Mouse (Mus musculus) lung, embryonic 15.5 days (tissue): ENCODE results near the gene Sdr9c7. TPM values are rescaled to one million over a fixed set of nuclear protein-coding genes. Genes with fewer than 3 reads are reported as not detected.
A peak's percentile ranks its signal among the peaks of the same experiment; 100 is the strongest.
"Not testable (repeated sequence)": the region's sequence is repeated elsewhere in the genome, so short reads cannot be mapped to it uniquely, and the experiment has no call there.

Experiments
- ATAC-seq: fragments of 200-750 bp; cut with Nextera tagmentation; 2 replicates; pipeline ENCODE4 v1.8.0; 2017; ENCODE audit warnings: moderate number of reproducible peaks, borderline replicate concordance; ENCODE audit not compliant: low FRiP score, low TSS enrichment; ENCODE audit errors: extremely low read depth
- H3K27ac ChIP-seq: fragments of 300-500 bp; sonication (generic); 2 replicates; pipeline ENCODE4 v1.5.1; 2015; ENCODE audit warnings: moderate library complexity, mild to moderate bottlenecking, inconsistent platforms
- H3K27me3 ChIP-seq: fragments of 300-500 bp; sonication (generic); 2 replicates; pipeline ENCODE4 v1.6.1; 2015; ENCODE audit warnings: inconsistent platforms
- H3K36me3 ChIP-seq: fragments of 300-500 bp; sonication (generic); 2 replicates; pipeline ENCODE4 v1.6.1; 2015; ENCODE audit warnings: inconsistent platforms
- H3K4me1 ChIP-seq: fragments of 300-500 bp; sonication (generic); 2 replicates; pipeline ENCODE4 v1.6.1; 2015; ENCODE audit warnings: inconsistent platforms
- H3K4me2 ChIP-seq: fragments of 300-500 bp; sonication (generic); 2 replicates; pipeline ENCODE4 v1.6.1; 2015; ENCODE audit warnings: inconsistent platforms, mild to moderate bottlenecking, moderate library complexity
- H3K4me3 ChIP-seq: fragments of 300-500 bp; sonication (generic); 2 replicates; pipeline ENCODE4 v1.5.1; 2015; ENCODE audit warnings: mild to moderate bottlenecking, inconsistent platforms
- H3K9ac ChIP-seq: fragments of 300-500 bp; sonication (generic); 2 replicates; pipeline ENCODE4 v1.6.1; 2015; ENCODE audit warnings: inconsistent platforms
- H3K9me3 ChIP-seq: fragments of 300-500 bp; sonication (generic); 2 replicates; pipeline ENCODE4 v1.6.1; 2016; ENCODE audit warnings: inconsistent platforms
- WGBS: fragments of 180-500 bp; shearing (Covaris S2); methylation state at CpG from one replicate; pipeline ENCODE4 v1.1.7; 2015; 5-methylcytosine and 5-hydroxymethylcytosine counted together
- polyA plus RNA-seq: library from polyadenylated mRNA; unstranded; fragments of >200 nt; fragmentation: Nextera tagmentation; extraction: Ambion mirVana; gene quantifications from 2 replicates; pipeline ENCODE4 v1.2.1, GENCODE M21; 2015

Sdr9c7 gene
- polyA plus RNA-seq, 1 experiment from 2014 or later, result not detected

GRCm38 (mm10) chr10:127888605-127889004 is 9.7 kb upstream of the Sdr9c7 start, which contains the start of gene Rdh7:
Gene Rdh7 (minus strand): TSS chr10:127888817.
- no peak for ATAC-seq
- H3K27me3 ChIP-seq, result no peaks in the 10 kb centered on the region
- 0 out of 2 replicates have a peak, but pooled peaks cover 2% of the 10 kb centered on the region for H3K4me1 ChIP-seq
- H3K9ac ChIP-seq, result no peak within 1 kb of the TSS
- H3K4me2 ChIP-seq, result no peak within 1 kb of the TSS
- H3K36me3 ChIP-seq, result no peaks in the 10 kb centered on the region
- no peak within 1 kb of the TSS for H3K27ac ChIP-seq
- H3K4me3 ChIP-seq, result no peak within 1 kb of the TSS
- no peaks in the 10 kb centered on the region for H3K9me3 ChIP-seq

GRCm38 (mm10) chr10:127891481-127891880 is 6.8 kb upstream of the Sdr9c7 start:
- H3K4me1 ChIP-seq, result 0 out of 2 replicates have a peak, but pooled peaks cover 8% of the 10 kb centered on the region
- H3K27me3 ChIP-seq, result no peaks in the 10 kb centered on the region
- H3K4me2 ChIP-seq, result no peak overlapping the region
- no peak overlapping the region for H3K4me3 ChIP-seq
- no peaks in the 10 kb centered on the region for H3K36me3 ChIP-seq
- ATAC-seq, result no peak
- no peaks in the 10 kb centered on the region for H3K9me3 ChIP-seq
- H3K9ac ChIP-seq, result no peak overlapping the region
- 76% methylated on average over 1 of the region's 1 CpGs for WGBS
- H3K27ac ChIP-seq, result no peak overlapping the region

GRCm38 (mm10) chr10:127893163-127894022 is 4.9 kb upstream of the Sdr9c7 start:
- H3K4me1 ChIP-seq, H3K36me3 ChIP-seq, H3K4me2 ChIP-seq, H3K27me3 ChIP-seq, H3K9me3 ChIP-seq, H3K4me3 ChIP-seq, H3K9ac ChIP-seq, H3K27ac ChIP-seq: not testable (repeated sequence)
- peak; percentile 67; the same call in 1 of the 2 replicates for ATAC-seq
- WGBS, result 32% methylated on average over 5 of the region's 5 CpGs

- Histone ChIP-seq H3K4me3 (no peak overlapping the region), H3K4me1 (0 out of 2 replicates have a peak, but pooled peaks cover 8% of the 10 kb centered on the region), H3K36me3 (no peaks in the 10 kb centered on the region), H3K9me3 (no peaks in the 10 kb centered on the region), H3K4me2 (no peak overlapping the region), H3K27me3 (no peaks in the 10 kb centered on the region), H3K27ac (no peak overlapping the region), H3K9ac (no peak overlapping the region)
- ATAC-seq, result no peak
- 52% methylated on average over 5 of the region's 5 CpGs for WGBS
Observed at GRCm38 (mm10) chr10:127896705-127897104, 1.6 kb upstream of the Sdr9c7 start.

GRCm38 (mm10) chr10:127897506-127897905 is 812 bp upstream of the Sdr9c7 start:
- ATAC-seq, result no peak
- 75% methylated on average over 3 of the region's 3 CpGs for WGBS
- 0 out of 2 replicates have a peak, but pooled peaks cover 8% of the 10 kb centered on the region for H3K4me1 ChIP-seq

GRCm38 (mm10) chr10:127899783-127900182 is 1.5 kb downstream of the Sdr9c7 start:
- no peaks in the 10 kb centered on the region for H3K9me3 ChIP-seq
- H3K36me3 ChIP-seq, result no peaks in the 10 kb centered on the region
- H3K27me3 ChIP-seq, result no peaks in the 10 kb centered on the region
- no peak overlapping the region for H3K4me2 ChIP-seq
- H3K9ac ChIP-seq, result no peak overlapping the region
- ATAC-seq, result no peak
- no peak overlapping the region for H3K27ac ChIP-seq
- H3K4me3 ChIP-seq, result no peak overlapping the region
- H3K4me1 ChIP-seq, result 0 out of 2 replicates have a peak, but pooled peaks cover under 1% of the 10 kb centered on the region
- 42% methylated on average over 5 of the region's 5 CpGs for WGBS

More at GRCm38 (mm10) chr10:127897506-127897905, 812 bp upstream of the Sdr9c7 start:
- no peaks in the 10 kb centered on the region for H3K36me3 ChIP-seq
- no peak overlapping the region for H3K4me2 ChIP-seq
- no peak overlapping the region for H3K27ac ChIP-seq
- no peak overlapping the region for H3K4me3 ChIP-seq
- H3K9me3 ChIP-seq, result no peaks in the 10 kb centered on the region
- H3K27me3 ChIP-seq, result no peaks in the 10 kb centered on the region
- H3K9ac ChIP-seq, result no peak overlapping the region

GRCm38 (mm10) chr10:127901751-127902150 is 3.4 kb downstream of the Sdr9c7 start:
- Histone ChIP-seq H3K4me1 (peaks cover 6% of the 10 kb centered on the region; the same call in 1 of the 2 replicates), H3K36me3 (no peaks in the 10 kb centered on the region), H3K4me3 (no peak overlapping the region), H3K9me3 (no peaks in the 10 kb centered on the region), H3K27ac (no peak overlapping the region), H3K9ac (no peak overlapping the region), H3K27me3 (no peaks in the 10 kb centered on the region), H3K4me2 (no peak overlapping the region)
- ATAC-seq, result 0 out of 2 replicates have a peak, but pooled peaks have one; percentile 5
- 68% methylated on average over 4 of the region's 4 CpGs for WGBS

- Histone ChIP-seq H3K4me2 (no peak overlapping the region), H3K9me3 (no peaks in the 10 kb centered on the region), H3K27ac (no peak overlapping the region), H3K9ac (no peak overlapping the region), H3K4me1 (peaks cover 6% of the 10 kb centered on the region; the same call in 1 of the 2 replicates), H3K4me3 (no peak overlapping the region), H3K27me3 (no peaks in the 10 kb centered on the region), H3K36me3 (no peaks in the 10 kb centered on the region)
- 43% methylated on average over 1 of the region's 1 CpGs for WGBS
- no peak for ATAC-seq
Observed at GRCm38 (mm10) chr10:127903116-127903515, 4.8 kb downstream of the Sdr9c7 start.

- no peak overlapping the region for H3K27ac ChIP-seq
- 47% methylated on average over 7 of the region's 7 CpGs for WGBS
- peak; percentile 68; the same call in 1 of the 2 replicates for ATAC-seq
Observed at GRCm38 (mm10) chr10:127904718-127905446, 6.6 kb downstream of the Sdr9c7 start.

GRCm38 (mm10) chr10:127906138-127906537 is 7.8 kb downstream of the Sdr9c7 start:
- no peak for ATAC-seq
- Histone ChIP-seq H3K9me3 (no peaks in the 10 kb centered on the region), H3K4me3 (no peak overlapping the region), H3K36me3 (no peaks in the 10 kb centered on the region), H3K9ac (no peak overlapping the region), H3K4me2 (no peak overlapping the region), H3K27me3 (no peaks in the 10 kb centered on the region), H3K4me1 (peaks cover 6% of the 10 kb centered on the region; the same call in 1 of the 2 replicates), H3K27ac (no peak overlapping the region)
- 68% methylated on average over 2 of the region's 2 CpGs for WGBS

More at GRCm38 (mm10) chr10:127904718-127905446, 6.6 kb downstream of the Sdr9c7 start:
- Histone ChIP-seq H3K4me1 (peaks cover 6% of the 10 kb centered on the region; the same call in 1 of the 2 replicates), H3K9ac (no peak overlapping the region), H3K4me3 (no peak overlapping the region), H3K4me2 (no peak overlapping the region; the same call in 1 of the 2 replicates), H3K9me3 (no peaks in the 10 kb centered on the region), H3K27me3 (no peaks in the 10 kb centered on the region), H3K36me3 (no peaks in the 10 kb centered on the region)

- Histone ChIP-seq H3K27ac (no peak overlapping the region), H3K4me1 (peaks cover 6% of the 10 kb centered on the region; the same call in 1 of the 2 replicates), H3K4me2 (no peak overlapping the region), H3K9me3 (no peaks in the 10 kb centered on the region), H3K9ac (no peak overlapping the region), H3K36me3 (no peaks in the 10 kb centered on the region), H3K27me3 (no peaks in the 10 kb centered on the region), H3K4me3 (no peak overlapping the region)
- ATAC-seq, result no peak
Observed at GRCm38 (mm10) chr10:127907386-127907951, 9.2 kb downstream of the Sdr9c7 start.
